ENCODE assay signal across 13 mouse cellular contexts in genomic region chr14:29796396-29796795, GRCm38 (mm10).
DNase-seq lines count a peak whose midpoint lies in the region.
"Had no signal": no experiment of that assay in that cellular context is flagged by ENCODE, and none has a peak within 500 bp of the region (broad histone marks: within the 10 kb centered on the region; RNA-seq: fewer than 3 reads in every experiment).

No protein-coding gene starts in this region.

- DNase-seq in heart, adult 11 months: peak; percentile 58
- no peak for DNase-seq in heart, adult 18-20 months
- peak; percentile 55 for DNase-seq in adrenal gland, adult 8-10 months
- peak; percentile 63 for DNase-seq in adrenal gland, postnatal 14 days
- no peak for DNase-seq in kidney, postnatal 36 days
- DNase-seq in layer of hippocampus, adult 9-11 months: no peak
- DNase-seq in retina, embryonic 14.5 days (ENCODE audit: low spot score): no peak
- DNase-seq: cerebellum, adult 11-12 months; cerebellum, adult 2 months; cerebellum, adult 9-10 months; cerebellum, postnatal 10 days; cerebellum, postnatal 25 days; forebrain, postnatal 0 days had no signal

Comparison
In these comparisons a context has a peak if more than half of its experiments do, and no peak if none do; other contexts are left out.
1. DNase-seq: peak in heart, adult 11 months (single experiment), adrenal gland, adult 8-10 months (single experiment) and adrenal gland, postnatal 14 days (single experiment); none in heart, adult 18-20 months (0 of 2), kidney, postnatal 36 days (0 of 2), layer of hippocampus, adult 9-11 months (single experiment) and retina, embryonic 14.5 days (single experiment).